Mouse (Mus musculus): ENCODE measurements around the gene Cdc42ep3. TPM values are rescaled to one million over a fixed set of nuclear protein-coding genes. Genes with fewer than 3 reads are reported as not detected.

The Cdc42ep3 gene
- 44.0 and 46.5 TPM in 2 replicates for polyA plus RNA-seq (2015; fragmentation: Nextera tagmentation; extraction: Ambion mirVana)

DNA sequence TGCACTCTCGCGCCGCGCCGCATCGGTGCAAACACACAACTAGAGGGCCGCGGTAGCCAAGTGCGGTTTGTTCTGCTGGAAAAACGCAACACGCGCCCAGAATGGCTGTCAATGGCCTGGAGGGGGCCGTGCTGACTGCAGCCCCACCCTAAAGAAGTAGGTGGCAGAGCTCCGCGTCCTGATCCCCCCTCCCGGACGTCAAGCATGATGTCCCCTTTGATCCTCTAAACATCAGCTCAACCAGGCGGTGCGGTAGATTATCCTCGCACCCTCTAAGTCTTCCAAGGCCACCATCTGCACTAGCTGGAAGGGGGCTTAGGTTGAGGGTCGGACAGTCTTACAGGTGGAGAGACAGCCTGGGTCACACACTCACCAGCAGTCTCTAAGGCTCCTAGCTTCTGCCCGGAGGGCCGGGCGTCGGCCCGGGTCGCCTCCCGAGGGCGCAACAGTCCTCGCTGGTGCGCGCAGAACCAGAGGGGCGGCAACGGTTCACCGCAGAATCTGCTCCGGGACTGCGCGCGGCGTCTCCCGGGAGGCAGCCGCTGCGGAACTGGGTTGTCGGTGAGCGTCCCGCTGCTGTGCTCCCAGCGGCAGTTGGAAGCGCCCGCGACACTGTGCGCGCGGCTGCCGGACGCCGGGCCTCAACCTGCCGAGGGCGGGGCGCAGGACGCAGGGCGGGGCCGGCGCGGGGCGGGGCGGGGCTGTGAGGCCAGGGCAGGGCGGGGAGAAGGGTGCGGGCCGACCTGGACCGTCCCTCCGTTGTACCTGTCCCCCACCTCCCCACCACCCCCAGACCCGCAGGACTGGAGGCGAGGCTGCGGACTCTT lies at the start of gene Cdc42ep3:
Cdc42ep3 (minus strand) TSS at position 648 of the 827 bp plus-strand sequence.
- Histone ChIP-seq H3K36me3 (ENCODE audit: control insufficient read depth, insufficient read depth, low read length) (no peaks in the 10 kb centered on the region), H3K9me3 (ENCODE audit: control insufficient read depth, low read length) (no peaks in the 10 kb centered on the region), H3K9ac (ENCODE audit: low read depth, low read length) (peak within 1 kb of the TSS; percentile 95), H3K27ac (ENCODE audit: low read depth, low read length) (peak within 1 kb of the TSS; percentile 94), H3K4me1 (ENCODE audit: control insufficient read depth, insufficient read depth, low read depth, low read length) (peaks cover 16% of the 10 kb centered on the region), H3K4me3 (ENCODE audit: low read length) (peak within 1 kb of the TSS; percentile 77), H3K27me3 (replicated peaks; ENCODE audit: control insufficient read depth, insufficient read depth, low read length) (no peaks in the 10 kb centered on the region), H3K4me2 (ENCODE audit: low read length) (peak within 1 kb of the TSS; percentile 94)
- ATAC-seq, result peak; percentile 82
- under 1% methylated on average over 41 of the region's 74 CpGs for WGBS

DNA sequence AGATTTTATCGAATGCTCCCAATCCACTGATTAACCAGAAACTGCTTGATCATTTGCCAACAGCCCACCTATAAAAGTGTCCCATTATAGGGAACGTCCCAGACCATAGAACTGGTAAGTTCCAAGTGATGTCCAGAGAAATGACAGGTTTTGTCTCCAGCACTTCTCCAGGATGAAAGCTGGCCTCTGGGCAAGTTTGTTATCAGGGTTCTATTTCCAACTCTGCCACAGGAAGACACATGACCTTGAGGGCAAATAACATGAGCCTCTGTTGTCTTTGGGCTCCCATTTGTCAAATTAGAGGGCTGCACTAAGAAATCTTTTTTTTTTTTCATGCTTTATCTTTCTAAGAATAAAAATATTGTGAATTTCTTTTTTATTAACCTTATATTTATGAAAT lies 45.5 kb upstream of the Cdc42ep3 start:
- Histone ChIP-seq H3K27ac (ENCODE audit: low read depth, low read length) (no peak overlapping the region), H3K4me1 (ENCODE audit: control insufficient read depth, insufficient read depth, low read depth, low read length) (no peaks in the 10 kb centered on the region), H3K4me2 (ENCODE audit: low read length) (no peak overlapping the region), H3K4me3 (ENCODE audit: low read length) (no peak overlapping the region), H3K27me3 (replicated peaks; ENCODE audit: control insufficient read depth, insufficient read depth, low read length) (no peaks in the 10 kb centered on the region), H3K9me3 (ENCODE audit: control insufficient read depth, low read length) (no peaks in the 10 kb centered on the region), H3K36me3 (ENCODE audit: control insufficient read depth, insufficient read depth, low read length) (no peaks in the 10 kb centered on the region), H3K9ac (ENCODE audit: low read depth, low read length) (no peak overlapping the region)
- WGBS, result 85% methylated on average over 2 of the region's 2 CpGs
- no peak for ATAC-seq

DNA sequence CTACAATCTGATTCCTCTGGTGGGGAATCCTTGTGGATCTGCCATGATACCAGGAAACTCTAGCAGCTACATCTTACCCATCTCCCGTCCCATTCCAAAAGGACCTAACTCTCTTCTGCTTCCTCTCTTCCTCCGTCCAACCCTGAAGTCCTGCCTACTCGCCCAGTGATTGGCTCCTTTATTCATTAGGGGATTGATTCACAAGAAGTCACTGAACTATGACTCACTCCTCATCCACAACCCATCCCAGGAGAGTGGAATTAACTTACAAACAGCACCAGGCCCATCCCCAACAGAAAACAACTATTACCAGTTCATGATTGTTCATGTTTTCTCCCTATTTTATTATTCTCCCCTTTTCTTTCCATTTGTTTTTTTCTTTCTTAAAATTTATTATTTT lies 43.5 kb upstream of the Cdc42ep3 start:
- Histone ChIP-seq H3K27me3 (replicated peaks; ENCODE audit: control insufficient read depth, insufficient read depth, low read length) (no peaks in the 10 kb centered on the region), H3K4me3 (ENCODE audit: low read length) (no peak overlapping the region), H3K27ac (ENCODE audit: low read depth, low read length) (no peak overlapping the region), H3K4me2 (ENCODE audit: low read length) (no peak overlapping the region), H3K9ac (ENCODE audit: low read depth, low read length) (no peak overlapping the region), H3K4me1 (ENCODE audit: control insufficient read depth, insufficient read depth, low read depth, low read length) (no peaks in the 10 kb centered on the region), H3K9me3 (ENCODE audit: control insufficient read depth, low read length) (no peaks in the 10 kb centered on the region), H3K36me3 (ENCODE audit: control insufficient read depth, insufficient read depth, low read length) (no peaks in the 10 kb centered on the region)
- 73% methylated on average over 3 of the region's 3 CpGs for WGBS
- no peak for ATAC-seq

DNA sequence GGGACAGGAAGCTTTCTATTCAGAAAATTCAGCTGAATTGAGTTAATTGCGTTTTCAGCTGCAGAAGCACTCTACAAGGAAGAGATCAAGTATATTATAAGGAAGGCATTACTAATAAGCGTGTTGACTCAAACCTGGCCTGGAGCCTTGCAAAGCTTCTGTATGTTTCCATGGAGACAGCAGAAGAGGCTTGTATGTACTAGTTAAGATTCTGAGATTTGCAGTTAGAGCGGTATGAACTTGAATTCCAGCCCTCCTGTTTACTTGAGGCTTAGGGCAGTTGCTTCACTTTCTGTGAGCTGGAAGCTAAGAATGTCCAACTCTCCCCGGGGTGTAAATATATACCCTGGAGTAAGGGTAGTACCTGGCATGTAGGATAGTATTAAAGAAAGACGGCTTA lies 39.9 kb upstream of the Cdc42ep3 start:
- Histone ChIP-seq H3K36me3 (ENCODE audit: control insufficient read depth, insufficient read depth, low read length) (no peaks in the 10 kb centered on the region), H3K27ac (ENCODE audit: low read depth, low read length) (no peak overlapping the region), H3K4me3 (ENCODE audit: low read length) (no peak overlapping the region), H3K27me3 (replicated peaks; ENCODE audit: control insufficient read depth, insufficient read depth, low read length) (no peaks in the 10 kb centered on the region), H3K4me2 (ENCODE audit: low read length) (no peak overlapping the region), H3K9ac (ENCODE audit: low read depth, low read length) (no peak overlapping the region), H3K9me3 (ENCODE audit: control insufficient read depth, low read length) (no peaks in the 10 kb centered on the region), H3K4me1 (ENCODE audit: control insufficient read depth, insufficient read depth, low read depth, low read length) (no peaks in the 10 kb centered on the region)
- 70% methylated on average over 5 of the region's 5 CpGs for WGBS
- no peak for ATAC-seq

DNA sequence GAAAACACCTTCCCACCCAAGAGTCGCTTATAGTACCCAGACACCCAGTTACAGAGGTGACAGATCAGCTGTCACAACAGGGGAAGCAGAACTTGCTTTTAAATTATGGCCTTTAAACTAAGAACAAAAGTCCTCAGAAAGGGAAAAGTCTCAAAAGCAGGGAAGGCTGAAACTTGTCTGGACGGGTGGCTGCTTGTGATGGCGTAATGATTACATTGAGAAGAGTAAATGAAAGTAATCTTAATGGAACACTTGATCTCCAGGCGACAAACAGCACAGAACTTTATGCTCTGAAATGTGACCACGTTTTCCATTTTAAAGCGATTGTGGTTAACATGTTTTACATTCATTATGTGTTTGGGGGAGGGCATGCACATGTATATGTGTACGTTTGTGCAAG lies 39.0 kb upstream of the Cdc42ep3 start:
- 89% methylated on average over 7 of the region's 7 CpGs for WGBS
- H3K9me3 ChIP-seq (ENCODE audit: control insufficient read depth, low read length), result no peaks in the 10 kb centered on the region
- H3K9ac ChIP-seq (ENCODE audit: low read depth, low read length), result no peak overlapping the region
- no peaks in the 10 kb centered on the region for H3K27me3 ChIP-seq (replicated peaks; ENCODE audit: control insufficient read depth, insufficient read depth, low read length)
- no peak overlapping the region for H3K4me2 ChIP-seq (ENCODE audit: low read length)
- no peak for ATAC-seq
- H3K27ac ChIP-seq (ENCODE audit: low read depth, low read length), result no peak overlapping the region
- H3K4me3 ChIP-seq (ENCODE audit: low read length), result no peak overlapping the region
- no peaks in the 10 kb centered on the region for H3K4me1 ChIP-seq (ENCODE audit: control insufficient read depth, insufficient read depth, low read depth, low read length)
- no peaks in the 10 kb centered on the region for H3K36me3 ChIP-seq (ENCODE audit: control insufficient read depth, insufficient read depth, low read length)

DNA sequence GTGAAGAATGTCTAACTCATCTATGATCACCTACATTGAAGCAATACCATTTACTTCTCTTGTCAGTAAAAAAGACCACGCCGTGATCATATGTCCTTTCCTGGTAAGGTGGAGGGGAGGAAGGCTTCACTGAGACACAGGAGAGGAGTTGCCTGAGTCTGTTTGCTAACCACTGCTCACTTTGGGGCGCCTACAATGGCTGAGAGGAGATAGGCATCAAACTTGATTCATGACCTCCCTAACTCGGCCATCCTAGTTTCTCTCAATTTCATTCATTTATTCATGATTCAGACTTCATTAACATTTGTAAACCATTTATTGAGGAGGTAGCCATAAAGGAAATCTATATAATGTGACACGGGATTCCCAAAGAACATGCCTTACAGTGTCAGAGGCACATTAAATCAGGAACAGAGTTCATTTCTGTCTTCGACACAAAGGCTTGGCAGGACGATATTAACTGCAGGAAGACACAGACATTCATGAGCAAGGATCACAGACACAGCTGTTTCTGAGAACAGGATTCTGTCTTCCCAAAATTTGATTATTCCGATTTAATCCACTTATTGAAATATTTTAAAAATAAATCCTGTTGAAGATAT lies 32.7 kb upstream of the Cdc42ep3 start:
- WGBS, result 57% methylated on average over 8 of the region's 8 CpGs
- Histone ChIP-seq H3K27ac (ENCODE audit: low read depth, low read length) (no peak overlapping the region), H3K27me3 (replicated peaks; ENCODE audit: control insufficient read depth, insufficient read depth, low read length) (no peaks in the 10 kb centered on the region), H3K36me3 (ENCODE audit: control insufficient read depth, insufficient read depth, low read length) (no peaks in the 10 kb centered on the region), H3K9me3 (ENCODE audit: control insufficient read depth, low read length) (no peaks in the 10 kb centered on the region), H3K9ac (ENCODE audit: low read depth, low read length) (no peak overlapping the region), H3K4me1 (ENCODE audit: control insufficient read depth, insufficient read depth, low read depth, low read length) (no peaks in the 10 kb centered on the region), H3K4me2 (ENCODE audit: low read length) (no peak overlapping the region), H3K4me3 (ENCODE audit: low read length) (no peak overlapping the region)
- ATAC-seq, result no peak

DNA sequence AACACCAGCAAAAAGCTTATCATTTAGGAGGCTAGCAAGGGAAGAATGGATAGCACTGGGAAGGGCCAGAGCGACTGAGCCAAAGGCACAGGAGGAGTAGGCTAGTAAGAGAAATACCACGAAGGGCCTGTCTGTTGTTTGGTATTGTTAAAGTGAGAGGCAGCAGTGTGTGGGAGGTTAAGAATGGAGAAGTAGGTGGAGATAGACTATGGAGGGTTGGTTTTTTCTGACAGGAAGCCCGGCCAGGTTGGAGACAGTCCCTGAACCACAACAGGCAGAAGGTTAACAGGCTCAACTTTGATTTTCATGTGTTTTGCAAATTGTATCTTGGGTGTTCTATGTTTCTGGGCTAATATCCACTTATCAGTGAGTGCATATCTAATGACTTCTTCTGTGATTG lies 26.6 kb upstream of the Cdc42ep3 start:
- no peak for ATAC-seq
- Histone ChIP-seq H3K9ac (ENCODE audit: low read depth, low read length) (no peak overlapping the region), H3K27me3 (replicated peaks; ENCODE audit: control insufficient read depth, insufficient read depth, low read length) (no peaks in the 10 kb centered on the region), H3K4me2 (ENCODE audit: low read length) (no peak overlapping the region), H3K27ac (ENCODE audit: low read depth, low read length) (no peak overlapping the region), H3K4me3 (ENCODE audit: low read length) (no peak overlapping the region), H3K9me3 (ENCODE audit: control insufficient read depth, low read length) (no peaks in the 10 kb centered on the region), H3K36me3 (ENCODE audit: control insufficient read depth, insufficient read depth, low read length) (no peaks in the 10 kb centered on the region), H3K4me1 (ENCODE audit: control insufficient read depth, insufficient read depth, low read depth, low read length) (no peaks in the 10 kb centered on the region)
- WGBS, result 71% methylated on average over 3 of the region's 3 CpGs

DNA sequence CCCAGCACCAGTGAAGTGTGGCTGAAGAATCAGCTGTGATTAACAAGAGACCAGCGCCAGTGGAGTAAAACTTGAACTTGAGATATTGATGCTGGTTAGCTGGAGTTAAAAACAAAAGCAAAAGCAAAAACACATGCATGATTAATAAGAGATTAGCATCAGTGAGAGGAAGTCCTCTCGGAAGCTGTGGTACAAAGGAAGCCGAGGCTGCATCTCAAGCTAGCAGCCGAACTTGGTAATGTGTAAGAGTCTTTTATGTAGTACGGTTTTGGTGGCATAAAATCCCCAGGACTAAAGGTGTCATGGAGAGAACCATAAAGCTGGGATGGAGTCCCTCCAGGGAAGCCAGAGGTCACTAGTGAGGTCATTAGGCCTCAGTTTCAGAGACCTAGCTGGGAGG lies 24.3 kb upstream of the Cdc42ep3 start:
- H3K4me1 ChIP-seq (ENCODE audit: control insufficient read depth, insufficient read depth, low read depth, low read length), result no peaks in the 10 kb centered on the region
- H3K4me3 ChIP-seq (ENCODE audit: low read length), result no peak overlapping the region
- H3K27me3 ChIP-seq (replicated peaks; ENCODE audit: control insufficient read depth, insufficient read depth, low read length), result no peaks in the 10 kb centered on the region
- 76% methylated on average over 5 of the region's 5 CpGs for WGBS
- no peak overlapping the region for H3K27ac ChIP-seq (ENCODE audit: low read depth, low read length)
- H3K9me3 ChIP-seq (ENCODE audit: control insufficient read depth, low read length), result no peaks in the 10 kb centered on the region
- no peak overlapping the region for H3K4me2 ChIP-seq (ENCODE audit: low read length)
- H3K36me3 ChIP-seq (ENCODE audit: control insufficient read depth, insufficient read depth, low read length), result no peaks in the 10 kb centered on the region
- no peak for ATAC-seq
- no peak overlapping the region for H3K9ac ChIP-seq (ENCODE audit: low read depth, low read length)

DNA sequence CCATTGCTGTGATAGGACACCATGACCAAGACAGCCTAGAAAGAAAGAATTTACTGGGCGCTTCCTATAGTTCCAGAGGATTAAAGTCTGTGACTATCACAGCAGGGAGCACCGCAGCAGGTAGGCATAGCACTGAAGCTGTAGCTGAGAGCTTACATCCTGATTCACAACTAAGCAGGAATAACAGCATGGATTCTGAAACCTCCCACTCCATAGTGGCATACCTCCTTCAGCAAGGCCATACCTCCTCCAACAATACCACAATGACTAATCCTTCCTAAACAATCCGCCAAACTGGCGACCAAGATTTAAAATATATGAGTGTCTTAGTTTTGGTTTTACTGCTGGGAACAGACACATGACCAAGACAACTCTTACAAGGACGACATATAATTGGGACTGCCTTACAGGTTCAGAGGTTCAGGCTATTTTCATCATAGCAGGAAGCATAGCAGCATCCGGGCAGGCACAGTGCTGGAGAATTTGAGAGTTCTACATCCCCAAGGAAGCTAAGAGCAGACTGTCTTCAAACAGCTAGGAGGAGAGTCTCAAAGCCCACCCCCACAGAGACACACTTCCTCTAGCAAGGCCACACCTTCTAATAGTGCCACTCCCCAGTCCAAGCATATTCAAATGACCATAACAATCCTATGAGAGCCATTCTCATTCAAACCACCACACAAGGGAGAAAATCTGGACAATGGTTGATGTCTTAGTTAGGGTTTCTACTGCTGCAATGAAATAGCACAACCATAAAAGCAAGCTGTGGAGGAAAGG lies 21.7 kb upstream of the Cdc42ep3 start:
- Histone ChIP-seq H3K36me3 (ENCODE audit: control insufficient read depth, insufficient read depth, low read length) (no peaks in the 10 kb centered on the region), H3K9me3 (ENCODE audit: control insufficient read depth, low read length) (no peaks in the 10 kb centered on the region), H3K27me3 (replicated peaks; ENCODE audit: control insufficient read depth, insufficient read depth, low read length) (no peaks in the 10 kb centered on the region), H3K4me2 (ENCODE audit: low read length) (no peak overlapping the region), H3K4me3 (ENCODE audit: low read length) (no peak overlapping the region), H3K27ac (ENCODE audit: low read depth, low read length) (no peak overlapping the region), H3K9ac (ENCODE audit: low read depth, low read length) (no peak overlapping the region), H3K4me1 (ENCODE audit: control insufficient read depth, insufficient read depth, low read depth, low read length) (no peaks in the 10 kb centered on the region)
- no peak for ATAC-seq
- WGBS, result 73% methylated on average over 6 of the region's 6 CpGs
